Mouse (Mus musculus): ENCODE data around the gene Olfr251. TPM values are rescaled to one million over a fixed set of nuclear protein-coding genes. Genes with fewer than 3 reads are reported as not detected.

Olfr251 gene
- total and polyA plus RNA-seq, 2 experiments from 2014 or later, result not detected

- no peak for TF ChIP-seq CTCF (IDR thresholded peaks at IDR 0.05; ENCODE audit: low read depth)
- no peak for ATAC-seq
- Histone ChIP-seq H3K4me3 (ENCODE audit: low read length) (no peak overlapping the region), H3K9me3 (ENCODE audit: low read length) (no peaks in the 10 kb centered on the region), H3K27ac (no peak overlapping the region), H3K4me1 (ENCODE audit: insufficient read depth, low read length) (no peaks in the 10 kb centered on the region), H3K36me3 (ENCODE audit: insufficient read depth, low read length) (no peaks in the 10 kb centered on the region), H3K9ac (replicated peaks; ENCODE audit: low read length) (no peak overlapping the region), H3K27me3 (ENCODE audit: insufficient read depth, low read length) (no peaks in the 10 kb centered on the region), H3K4me2 (ENCODE audit: low read depth, low read length) (no peak overlapping the region)
- no peak for DNase-seq (ENCODE audit: low spot score)
Observed at GRCm38 (mm10) chr9:38423801-38424200, 46.9 kb downstream of the Olfr251 start.

- no peak overlapping the region for H3K4me3 ChIP-seq (ENCODE audit: low read length)
- H3K4me1 ChIP-seq (ENCODE audit: insufficient read depth, low read length), result no peaks in the 10 kb centered on the region
- H3K4me2 ChIP-seq (ENCODE audit: low read depth, low read length), result no peak overlapping the region
- ATAC-seq (no peak), DNase-seq (ENCODE audit: low spot score) (no peak)
- no peak for TF ChIP-seq CTCF (IDR thresholded peaks at IDR 0.05; ENCODE audit: low read depth)
- 30% methylated on average over 1 of the region's 1 CpGs for WGBS
- H3K9ac ChIP-seq (replicated peaks; ENCODE audit: low read length), result no peak overlapping the region
- no peaks in the 10 kb centered on the region for H3K36me3 ChIP-seq (ENCODE audit: insufficient read depth, low read length)
- H3K9me3 ChIP-seq (ENCODE audit: low read length), result no peaks in the 10 kb centered on the region
- H3K27me3 ChIP-seq (ENCODE audit: insufficient read depth, low read length), result no peaks in the 10 kb centered on the region
- no peak overlapping the region for H3K27ac ChIP-seq
Observed at GRCm38 (mm10) chr9:38427026-38427425, 50.1 kb downstream of the Olfr251 start.

GRCm38 (mm10) chr9:38429155-38429554 is 52.3 kb downstream of the Olfr251 start, which contains the start of gene Olfr901:
Olfr901 (plus strand) TSS chr9:38429455.
- no peaks in the 10 kb centered on the region for H3K9me3 ChIP-seq (ENCODE audit: low read length)
- ATAC-seq, result no peak

More at GRCm38 (mm10) chr9:38429155-38429554, 52.3 kb downstream of the Olfr251 start, which contains the start of gene Olfr901:
- TF ChIP-seq CTCF (IDR thresholded peaks at IDR 0.05; ENCODE audit: low read depth), result no peak
- no peak within 1 kb of the TSS for H3K4me3 ChIP-seq (ENCODE audit: low read length)
- H3K36me3 ChIP-seq (ENCODE audit: insufficient read depth, low read length), result no peaks in the 10 kb centered on the region
- H3K27ac ChIP-seq, result no peak within 1 kb of the TSS
- H3K9ac ChIP-seq (replicated peaks; ENCODE audit: low read length), result no peak within 1 kb of the TSS
- H3K4me2 ChIP-seq (ENCODE audit: low read depth, low read length), result no peak within 1 kb of the TSS
- 82% methylated on average over 1 of the region's 1 CpGs for WGBS
- H3K4me1 ChIP-seq (ENCODE audit: insufficient read depth, low read length), result no peaks in the 10 kb centered on the region
- no peak for DNase-seq (ENCODE audit: low spot score)
- H3K27me3 ChIP-seq (ENCODE audit: insufficient read depth, low read length), result no peaks in the 10 kb centered on the region

Other genes with a start within 250 kb of the Olfr251 start
- gene Olfr890, start 234.6 kb upstream of the Olfr251 start, total RNA-seq (2014; rRNA removed), result not detected in 2 replicates
- gene Olfr890, start 234.6 kb upstream of the Olfr251 start, polyA plus RNA-seq (2015; fragmentation: Nextera tagmentation; extraction: Ambion mirVana), result not detected in 2 replicates
- not detected in 2 replicates for gene Olfr891, start 196.3 kb upstream of the Olfr251 start, total RNA-seq (2014; rRNA removed)
- not detected in 2 replicates for gene Olfr891, start 196.3 kb upstream of the Olfr251 start, polyA plus RNA-seq (2015; fragmentation: Nextera tagmentation; extraction: Ambion mirVana)
- gene Olfr893, start 168.7 kb upstream of the Olfr251 start, total RNA-seq (2014; rRNA removed), result not detected in 2 replicates
- gene Olfr893, start 168.7 kb upstream of the Olfr251 start, polyA plus RNA-seq (2015; fragmentation: Nextera tagmentation; extraction: Ambion mirVana), result not detected in 2 replicates
- not detected in 2 replicates for gene Olfr894, start 159.0 kb upstream of the Olfr251 start, total RNA-seq (2014; rRNA removed)
- gene Olfr894, start 159.0 kb upstream of the Olfr251 start, polyA plus RNA-seq (2015; fragmentation: Nextera tagmentation; extraction: Ambion mirVana), result not detected in 2 replicates
- not detected in 2 replicates for gene Olfr143, start 124.3 kb upstream of the Olfr251 start, total RNA-seq (2014; rRNA removed)
- gene Olfr143, start 124.3 kb upstream of the Olfr251 start, polyA plus RNA-seq (2015; fragmentation: Nextera tagmentation; extraction: Ambion mirVana), result not detected in 2 replicates
- gene Olfr895, start 109.2 kb upstream of the Olfr251 start, total RNA-seq (2014; rRNA removed), result not detected in 2 replicates
- not detected in 2 replicates for gene Olfr895, start 109.2 kb upstream of the Olfr251 start, polyA plus RNA-seq (2015; fragmentation: Nextera tagmentation; extraction: Ambion mirVana)
- gene Olfr896-ps1, start 86.0 kb upstream of the Olfr251 start, total RNA-seq (2014; rRNA removed), result not detected in 2 replicates
- gene Olfr896-ps1, start 86.0 kb upstream of the Olfr251 start, polyA plus RNA-seq (2015; fragmentation: Nextera tagmentation; extraction: Ambion mirVana), result not detected in 2 replicates
- gene Olfr25, start 48.0 kb upstream of the Olfr251 start, total RNA-seq (2014; rRNA removed), result not detected in 2 replicates
- gene Olfr25, start 48.0 kb upstream of the Olfr251 start, polyA plus RNA-seq (2015; fragmentation: Nextera tagmentation; extraction: Ambion mirVana), result not detected in 2 replicates
- gene Olfr898, start 28.7 kb upstream of the Olfr251 start, total RNA-seq (2014; rRNA removed), result not detected in 2 replicates
- not detected in 2 replicates for gene Olfr898, start 28.7 kb upstream of the Olfr251 start, polyA plus RNA-seq (2015; fragmentation: Nextera tagmentation; extraction: Ambion mirVana)
- not detected in 2 replicates for gene Olfr250, start 10.2 kb upstream of the Olfr251 start, total RNA-seq (2014; rRNA removed)
- gene Olfr250, start 10.2 kb upstream of the Olfr251 start, polyA plus RNA-seq (2015; fragmentation: Nextera tagmentation; extraction: Ambion mirVana), result not detected in 2 replicates
- not detected in 2 replicates for gene Olfr147, start 24.6 kb downstream of the Olfr251 start, total RNA-seq (2014; rRNA removed)
- gene Olfr147, start 24.6 kb downstream of the Olfr251 start, polyA plus RNA-seq (2015; fragmentation: Nextera tagmentation; extraction: Ambion mirVana), result not detected in 2 replicates
- not detected in 2 replicates for gene Olfr901, start 52.4 kb downstream of the Olfr251 start, total RNA-seq (2014; rRNA removed)
- not detected in 2 replicates for gene Olfr901, start 52.4 kb downstream of the Olfr251 start, polyA plus RNA-seq (2015; fragmentation: Nextera tagmentation; extraction: Ambion mirVana)
- not detected in 2 replicates for gene Olfr902, start 70.6 kb downstream of the Olfr251 start, total RNA-seq (2014; rRNA removed)
- not detected in 2 replicates for gene Olfr902, start 70.6 kb downstream of the Olfr251 start, polyA plus RNA-seq (2015; fragmentation: Nextera tagmentation; extraction: Ambion mirVana)
- gene Olfr904, start 86.1 kb downstream of the Olfr251 start, total RNA-seq (2014; rRNA removed), result not detected in 2 replicates
- not detected in 2 replicates for gene Olfr904, start 86.1 kb downstream of the Olfr251 start, polyA plus RNA-seq (2015; fragmentation: Nextera tagmentation; extraction: Ambion mirVana)
- gene Olfr905, start 94.0 kb downstream of the Olfr251 start, total RNA-seq (2014; rRNA removed), result not detected in 2 replicates
- gene Olfr905, start 94.0 kb downstream of the Olfr251 start, polyA plus RNA-seq (2015; fragmentation: Nextera tagmentation; extraction: Ambion mirVana), result not detected in 2 replicates
- gene Olfr906, start 110.0 kb downstream of the Olfr251 start, total RNA-seq (2014; rRNA removed), result not detected in 2 replicates
- gene Olfr906, start 110.0 kb downstream of the Olfr251 start, polyA plus RNA-seq (2015; fragmentation: Nextera tagmentation; extraction: Ambion mirVana), result not detected in 2 replicates
- gene Olfr907, start 118.7 kb downstream of the Olfr251 start, total RNA-seq (2014; rRNA removed), result not detected in 2 replicates
- gene Olfr907, start 118.7 kb downstream of the Olfr251 start, polyA plus RNA-seq (2015; fragmentation: Nextera tagmentation; extraction: Ambion mirVana), result not detected in 2 replicates
- not detected in 2 replicates for gene Olfr911-ps1, start 144.5 kb downstream of the Olfr251 start, total RNA-seq (2014; rRNA removed)
- gene Olfr911-ps1, start 144.5 kb downstream of the Olfr251 start, polyA plus RNA-seq (2015; fragmentation: Nextera tagmentation; extraction: Ambion mirVana), result not detected in 2 replicates
- gene Olfr910, start 160.8 kb downstream of the Olfr251 start, total RNA-seq (2014; rRNA removed), result not detected in 2 replicates
- not detected in 2 replicates for gene Olfr910, start 160.8 kb downstream of the Olfr251 start, polyA plus RNA-seq (2015; fragmentation: Nextera tagmentation; extraction: Ambion mirVana)
- gene Olfr912, start 203.1 kb downstream of the Olfr251 start, total RNA-seq (2014; rRNA removed), result not detected in 2 replicates
- gene Olfr912, start 203.1 kb downstream of the Olfr251 start, polyA plus RNA-seq (2015; fragmentation: Nextera tagmentation; extraction: Ambion mirVana), result not detected in 2 replicates
- not detected in 2 replicates for gene Olfr913, start 215.7 kb downstream of the Olfr251 start, total RNA-seq (2014; rRNA removed)
- not detected in 2 replicates for gene Olfr913, start 215.7 kb downstream of the Olfr251 start, polyA plus RNA-seq (2015; fragmentation: Nextera tagmentation; extraction: Ambion mirVana)
- not detected in 2 replicates for gene Olfr914, start 228.0 kb downstream of the Olfr251 start, total RNA-seq (2014; rRNA removed)
- gene Olfr914, start 228.0 kb downstream of the Olfr251 start, polyA plus RNA-seq (2015; fragmentation: Nextera tagmentation; extraction: Ambion mirVana), result not detected in 2 replicates